Comparison of ENCODE assay signal across 8 mouse cellular contexts in the genomic region with DNA sequence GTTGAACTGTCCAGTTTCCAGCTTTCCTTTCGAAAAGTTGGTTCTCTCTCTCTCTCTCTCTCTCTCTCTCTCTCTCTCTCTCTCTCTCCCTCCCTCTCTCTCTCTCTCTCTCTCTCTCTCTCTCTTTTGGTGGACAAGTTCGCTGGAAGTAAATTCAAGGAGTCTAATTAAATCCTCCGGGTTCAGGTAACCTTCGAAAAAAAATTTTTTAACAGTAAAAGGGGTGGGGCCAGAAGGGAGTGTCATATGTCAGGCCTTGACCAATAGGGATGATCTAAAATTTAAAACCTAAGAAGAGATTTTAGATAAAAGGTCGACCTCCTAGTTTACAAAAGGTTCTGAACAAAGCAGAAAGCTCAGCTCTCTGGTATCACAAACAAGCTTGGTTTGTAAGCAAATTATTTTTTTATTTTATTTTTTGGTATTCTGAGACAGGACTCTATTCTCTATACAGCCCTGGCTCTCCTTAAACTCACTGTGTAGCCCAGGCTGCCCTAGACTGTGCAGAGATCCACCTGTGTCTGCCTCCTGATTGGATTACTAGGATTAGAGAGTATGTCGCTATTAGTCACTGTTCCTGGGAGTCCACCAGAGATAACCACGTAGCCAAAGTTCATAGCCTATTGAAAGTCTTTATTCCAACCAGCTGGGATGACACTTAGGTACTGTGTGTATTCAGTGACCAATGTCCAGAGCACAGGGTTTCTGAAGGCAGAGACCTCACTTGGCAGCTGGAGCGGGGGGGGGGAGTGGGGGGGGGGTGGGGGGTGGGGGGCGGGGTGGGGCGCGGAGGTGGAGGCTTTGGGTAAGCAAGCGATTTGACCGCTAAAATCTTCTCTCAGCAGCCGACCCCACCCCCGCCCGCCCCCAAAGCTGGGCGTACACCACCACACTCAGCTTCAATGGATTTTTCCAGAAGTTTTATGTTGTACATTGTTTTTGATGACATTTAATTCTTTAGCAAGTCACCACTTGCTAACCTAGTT. TPM values are rescaled to one million over a fixed set of nuclear protein-coding genes. Genes with fewer than 3 reads are reported as not detected.
DNase-seq lines count a peak whose midpoint lies in the region; ATAC-seq lines count a peak whose summit lies in the region.

No protein-coding gene starts in this region.

- H3K9me3 ChIP-seq in heart, embryonic 12.5 days (replicated peaks), result no peaks in the 10 kb centered on the region
- no peaks in the 10 kb centered on the region for H3K9me3 ChIP-seq in kidney, embryonic 16.5 days (ENCODE audit: low read length)

- H3K4me2 ChIP-seq in heart, embryonic 12.5 days, result peak overlapping the region; percentile 78
- peak overlapping the region; percentile 75 for H3K4me2 ChIP-seq in kidney, embryonic 16.5 days (replicated peaks; ENCODE audit: low read depth, low read length)

- peak overlapping the region; percentile 61 for H3K4me3 ChIP-seq in heart, embryonic 12.5 days
- peak overlapping the region; percentile 85 for H3K4me3 ChIP-seq in kidney, embryonic 16.5 days (ENCODE audit: low read length)
- H3K4me3 ChIP-seq in macrophage (ENCODE audit: inconsistent target), result peak overlapping the region; percentile 63

- WGBS in heart, embryonic 12.5 days, result under 1% methylated on average over 15 of the region's 17 CpGs
- WGBS in kidney, embryonic 16.5 days, result 5% methylated on average over 17 of the region's 17 CpGs
- WGBS in macrophage (ENCODE audit: missing documents), result under 1% methylated on average over 16 of the region's 17 CpGs

- H3K79me2 ChIP-seq in macrophage (ENCODE audit: inconsistent target), result peaks cover 43% of the 10 kb centered on the region

- H3K27ac ChIP-seq in heart, embryonic 12.5 days (ENCODE audit: poor library complexity, severe bottlenecking), result peak overlapping the region; percentile 100
- peak overlapping the region; percentile 100 for H3K27ac ChIP-seq in kidney, embryonic 16.5 days (ENCODE audit: low read length)
- peak overlapping the region; percentile 98 for H3K27ac ChIP-seq in macrophage

- peak overlapping the region; percentile 94 for H3K9ac ChIP-seq in heart, embryonic 12.5 days
- H3K9ac ChIP-seq in kidney, embryonic 16.5 days (replicated peaks; ENCODE audit: low read length), result peak overlapping the region; percentile 96

- DNase-seq in B cell, adult 2 months, result peak; percentile 57 to 68
- peak; percentile 88 for DNase-seq in Muller cell, postnatal 12 days (ENCODE audit: inconsistent ontology term)
- peak; percentile 39 for DNase-seq in embryo, embryonic 11.5 days (ENCODE audit: low read depth, low spot score)
- DNase-seq in splenic B cell, adult 2 months (ENCODE audit: low read depth, low spot score), result peak; percentile 73
- no peak for DNase-seq in left cerebral cortex, adult 9 months (ENCODE audit: low spot score in 2 of 2)

- peak; percentile 83 for ATAC-seq in heart, embryonic 12.5 days (ENCODE audit: insufficient number of reproducible peaks, low FRiP score)
- peak; percentile 86 for ATAC-seq in kidney, embryonic 16.5 days (ENCODE audit: low FRiP score, low TSS enrichment)

- H3K36me3 ChIP-seq in heart, embryonic 12.5 days, result peaks cover 19% of the 10 kb centered on the region
- H3K36me3 ChIP-seq in kidney, embryonic 16.5 days (ENCODE audit: insufficient read depth, low read length), result peaks cover 5% of the 10 kb centered on the region
- H3K36me3 ChIP-seq in macrophage (ENCODE audit: inconsistent target), result no peaks in the 10 kb centered on the region
- peaks cover 2% of the 10 kb centered on the region; the same call in 1 of the 2 replicates for H3K36me3 ChIP-seq in splenic B cell, adult 2 months (ENCODE audit: control insufficient read depth, insufficient read depth, low read length, poor library complexity, severe bottlenecking)

- H3K27me3 ChIP-seq in heart, embryonic 12.5 days (replicated peaks), result no peaks in the 10 kb centered on the region
- no peaks in the 10 kb centered on the region for H3K27me3 ChIP-seq in kidney, embryonic 16.5 days (ENCODE audit: insufficient read depth, low read length)
- no peaks in the 10 kb centered on the region for H3K27me3 ChIP-seq in splenic B cell, adult 2 months (ENCODE audit: control insufficient read depth, insufficient read depth, low read length, poor library complexity, severe bottlenecking)

- peaks cover 22% of the 10 kb centered on the region for H3K4me1 ChIP-seq in heart, embryonic 12.5 days (replicated peaks)
- H3K4me1 ChIP-seq in kidney, embryonic 16.5 days (ENCODE audit: insufficient read depth, low read length), result peaks cover 28% of the 10 kb centered on the region

RNA-seq across cellular contexts. Expression of a gene that starts 1.1 kb away (rescaled TPM):
- polyA plus RNA-seq in heart, embryonic 12.5 days (2016; fragmentation: Nextera tagmentation; extraction: Ambion mirVana), result 35.6 and 35.9 TPM in 2 replicates
- polyA plus RNA-seq in kidney, embryonic 16.5 days (2015; fragmentation: Nextera tagmentation; extraction: Ambion mirVana), result 41.3 and 45.0 TPM in 2 replicates
- 1,000 to 10,000 TPM in 14 of 26 experiments, 100 to 1,000 TPM in 12; 263 to 1,825 (median 1,068) TPM for total RNA-seq in macrophage (2018; cell fraction: chromatin; rRNA removed)
- 100 to 1,000 TPM in 22 of 26 experiments, 10 to 100 TPM in 4; 87.0 to 559 (median 288) TPM for total RNA-seq in macrophage (2018; cell fraction: cytosol; rRNA removed)
- 1,000 to 10,000 TPM in 17 of 26 experiments, 100 to 1,000 TPM in 9; 365 to 1,587 (median 1,196) TPM for total RNA-seq in macrophage (2018; cell fraction: nucleus; rRNA removed)
- polyA plus RNA-seq in macrophage (2018), result 53.3 to 68.2 TPM (median 67.9 TPM) in 3 replicates

RNA-seq across cellular contexts. Expression of a gene that starts 16.6 kb away (rescaled TPM):
- not detected in 2 replicates for polyA plus RNA-seq in heart, embryonic 12.5 days (2016; fragmentation: Nextera tagmentation; extraction: Ambion mirVana)
- not detected in 2 replicates for polyA plus RNA-seq in kidney, embryonic 16.5 days (2015; fragmentation: Nextera tagmentation; extraction: Ambion mirVana)
- total RNA-seq in macrophage (2018; cell fraction: chromatin; rRNA removed), result not detected
- not detected for total RNA-seq in macrophage (2018; cell fraction: cytosol; rRNA removed)
- not detected for total RNA-seq in macrophage (2018; cell fraction: nucleus; rRNA removed)
- polyA plus RNA-seq in macrophage (2018), result not detected in 3 replicates

Comparison
In these comparisons a context has a peak if more than half of its experiments do, and no peak if none do; other contexts are left out.
1. DNase-seq: peak in B cell, adult 2 months (2 of 2), Muller cell, postnatal 12 days (single experiment), embryo, embryonic 11.5 days (single experiment) and splenic B cell, adult 2 months (single experiment); none in left cerebral cortex, adult 9 months (0 of 2).
2. Peak in every context shown above with its lines, with median percentiles within 50 percentile points of each other: H3K27ac ChIP-seq and H3K4me3 ChIP-seq.